Mouse (Mus musculus): ENCODE measurements around the gene Tmem28. TPM values are rescaled to one million over a fixed set of nuclear protein-coding genes. Genes with fewer than 3 reads are reported as not detected.

Gene Tmem28
- polyA plus RNA-seq, 1 experiment from 2014 or later: 0.29 TPM

GRCm38 (mm10) chrX:99853834-99854233, 33.0 kb downstream of the Tmem28 start:
- Histone ChIP-seq H3K4me1 (ENCODE audit: control insufficient read depth, insufficient read depth, low read length) (no peaks in the 10 kb centered on the region), H3K27ac (replicated peaks; ENCODE audit: low read depth, low read length) (no peak overlapping the region), H3K9ac (replicated peaks; ENCODE audit: low read length) (peak overlapping the region; percentile 65; the same call in 1 of the 2 replicates), H3K4me2 (ENCODE audit: low read depth, low read length) (no peak overlapping the region), H3K27me3 (ENCODE audit: control insufficient read depth, insufficient read depth, low read length) (no peaks in the 10 kb centered on the region), H3K36me3 (replicated peaks; ENCODE audit: control insufficient read depth, insufficient read depth, low read depth, low read length) (no peaks in the 10 kb centered on the region), H3K9me3 (replicated peaks; ENCODE audit: control insufficient read depth, low read length) (no peaks in the 10 kb centered on the region), H3K4me3 (ENCODE audit: low read depth, low read length) (no peak overlapping the region; the same call in 1 of the 2 replicates)
- no peak for DNase-seq (ENCODE audit: low spot score)
- WGBS: 44% methylated on average over 3 of the region's 3 CpGs
- no peak for ATAC-seq (replicated peaks; ENCODE audit: insufficient number of reproducible peaks, low FRiP score, low TSS enrichment, low read depth)

GRCm38 (mm10) chrX:99872228-99872627, 51.4 kb downstream of the Tmem28 start:
- Histone ChIP-seq H3K4me1 (ENCODE audit: control insufficient read depth, insufficient read depth, low read length) (no peaks in the 10 kb centered on the region), H3K27ac (replicated peaks; ENCODE audit: low read depth, low read length) (no peak overlapping the region), H3K27me3 (ENCODE audit: control insufficient read depth, insufficient read depth, low read length) (no peaks in the 10 kb centered on the region), H3K9ac (replicated peaks; ENCODE audit: low read length) (no peak overlapping the region), H3K36me3 (replicated peaks; ENCODE audit: control insufficient read depth, insufficient read depth, low read depth, low read length) (no peaks in the 10 kb centered on the region), H3K4me3 (ENCODE audit: low read depth, low read length) (no peak overlapping the region), H3K9me3 (replicated peaks; ENCODE audit: control insufficient read depth, low read length) (no peaks in the 10 kb centered on the region), H3K4me2 (ENCODE audit: low read depth, low read length) (no peak overlapping the region)
- ATAC-seq (replicated peaks; ENCODE audit: insufficient number of reproducible peaks, low FRiP score, low TSS enrichment, low read depth) (no peak), DNase-seq (ENCODE audit: low spot score) (no peak)
- 63% methylated on average over 4 of the region's 4 CpGs for WGBS

- 61% methylated on average over 3 of the region's 3 CpGs for WGBS
- ATAC-seq (replicated peaks; ENCODE audit: insufficient number of reproducible peaks, low FRiP score, low TSS enrichment, low read depth) (no peak), DNase-seq (ENCODE audit: low spot score) (no peak)
- H3K27ac ChIP-seq (replicated peaks; ENCODE audit: low read depth, low read length): no peak overlapping the region
- H3K9me3 ChIP-seq (replicated peaks; ENCODE audit: control insufficient read depth, low read length): no peaks in the 10 kb centered on the region
- no peak overlapping the region for H3K4me3 ChIP-seq (ENCODE audit: low read depth, low read length)
- H3K4me1 ChIP-seq (ENCODE audit: control insufficient read depth, insufficient read depth, low read length): no peaks in the 10 kb centered on the region
- H3K4me2 ChIP-seq (ENCODE audit: low read depth, low read length): no peak overlapping the region
- H3K9ac ChIP-seq (replicated peaks; ENCODE audit: low read length): no peak overlapping the region
- no peaks in the 10 kb centered on the region for H3K27me3 ChIP-seq (ENCODE audit: control insufficient read depth, insufficient read depth, low read length)
- no peaks in the 10 kb centered on the region for H3K36me3 ChIP-seq (replicated peaks; ENCODE audit: control insufficient read depth, insufficient read depth, low read depth, low read length)
These were observed 51.9 kb downstream of the Tmem28 start for GRCm38 (mm10) chrX:99872632-99873201.

- H3K36me3 ChIP-seq (replicated peaks; ENCODE audit: control insufficient read depth, insufficient read depth, low read depth, low read length): no peaks in the 10 kb centered on the region
- no peak overlapping the region for H3K27ac ChIP-seq (replicated peaks; ENCODE audit: low read depth, low read length)
- WGBS: 44% methylated on average over 2 of the region's 2 CpGs
- DNase-seq (ENCODE audit: low spot score) (no peak), ATAC-seq (replicated peaks; ENCODE audit: insufficient number of reproducible peaks, low FRiP score, low TSS enrichment, low read depth) (no peak)
- no peaks in the 10 kb centered on the region for H3K27me3 ChIP-seq (ENCODE audit: control insufficient read depth, insufficient read depth, low read length)
- no peak overlapping the region for H3K9ac ChIP-seq (replicated peaks; ENCODE audit: low read length)
- no peak overlapping the region for H3K4me2 ChIP-seq (ENCODE audit: low read depth, low read length)
- H3K4me3 ChIP-seq (ENCODE audit: low read depth, low read length): no peak overlapping the region
- H3K9me3 ChIP-seq (replicated peaks; ENCODE audit: control insufficient read depth, low read length): no peaks in the 10 kb centered on the region
- H3K4me1 ChIP-seq (ENCODE audit: control insufficient read depth, insufficient read depth, low read length): no peaks in the 10 kb centered on the region
These were observed 52.6 kb downstream of the Tmem28 start for GRCm38 (mm10) chrX:99873259-99873919.

- DNase-seq (ENCODE audit: low spot score) (no peak), ATAC-seq (replicated peaks; ENCODE audit: insufficient number of reproducible peaks, low FRiP score, low TSS enrichment, low read depth) (no peak)
- no peaks in the 10 kb centered on the region for H3K36me3 ChIP-seq (replicated peaks; ENCODE audit: control insufficient read depth, insufficient read depth, low read depth, low read length)
- no peak overlapping the region for H3K27ac ChIP-seq (replicated peaks; ENCODE audit: low read depth, low read length)
- WGBS: 33% methylated on average over 4 of the region's 4 CpGs
- no peak overlapping the region for H3K9ac ChIP-seq (replicated peaks; ENCODE audit: low read length)
- H3K4me3 ChIP-seq (ENCODE audit: low read depth, low read length): no peak overlapping the region
- no peaks in the 10 kb centered on the region for H3K27me3 ChIP-seq (ENCODE audit: control insufficient read depth, insufficient read depth, low read length)
- H3K4me1 ChIP-seq (ENCODE audit: control insufficient read depth, insufficient read depth, low read length): no peaks in the 10 kb centered on the region
- H3K4me2 ChIP-seq (ENCODE audit: low read depth, low read length): no peak overlapping the region
- no peaks in the 10 kb centered on the region for H3K9me3 ChIP-seq (replicated peaks; ENCODE audit: control insufficient read depth, low read length)
These were observed 53.1 kb downstream of the Tmem28 start for GRCm38 (mm10) chrX:99873920-99874296.

- 90% methylated on average over 4 of the region's 4 CpGs for WGBS
- H3K9me3 ChIP-seq (replicated peaks; ENCODE audit: control insufficient read depth, low read length): no peaks in the 10 kb centered on the region
- no peaks in the 10 kb centered on the region for H3K27me3 ChIP-seq (ENCODE audit: control insufficient read depth, insufficient read depth, low read length)
- no peak overlapping the region for H3K9ac ChIP-seq (replicated peaks; ENCODE audit: low read length)
- H3K4me3 ChIP-seq (ENCODE audit: low read depth, low read length): no peak overlapping the region
- ATAC-seq (replicated peaks; ENCODE audit: insufficient number of reproducible peaks, low FRiP score, low TSS enrichment, low read depth): no peak
- H3K4me1 ChIP-seq (ENCODE audit: control insufficient read depth, insufficient read depth, low read length): no peaks in the 10 kb centered on the region
- DNase-seq (ENCODE audit: low spot score): no peak
- no peaks in the 10 kb centered on the region for H3K36me3 ChIP-seq (replicated peaks; ENCODE audit: control insufficient read depth, insufficient read depth, low read depth, low read length)
- H3K4me2 ChIP-seq (ENCODE audit: low read depth, low read length): no peak overlapping the region
- no peak overlapping the region for H3K27ac ChIP-seq (replicated peaks; ENCODE audit: low read depth, low read length)
These were observed 56.0 kb downstream of the Tmem28 start for GRCm38 (mm10) chrX:99876781-99877180.

GRCm38 (mm10) chrX:99883396-99883795, 62.6 kb downstream of the Tmem28 start:
- no peak overlapping the region for H3K4me2 ChIP-seq (ENCODE audit: low read depth, low read length)
- no peaks in the 10 kb centered on the region for H3K27me3 ChIP-seq (ENCODE audit: control insufficient read depth, insufficient read depth, low read length)
- 59% methylated on average over 2 of the region's 2 CpGs for WGBS
- H3K9ac ChIP-seq (replicated peaks; ENCODE audit: low read length): no peak overlapping the region
- no peaks in the 10 kb centered on the region for H3K4me1 ChIP-seq (ENCODE audit: control insufficient read depth, insufficient read depth, low read length)
- H3K27ac ChIP-seq (replicated peaks; ENCODE audit: low read depth, low read length): no peak overlapping the region
- DNase-seq (ENCODE audit: low spot score) (no peak), ATAC-seq (replicated peaks; ENCODE audit: insufficient number of reproducible peaks, low FRiP score, low TSS enrichment, low read depth) (no peak)
- no peaks in the 10 kb centered on the region for H3K36me3 ChIP-seq (replicated peaks; ENCODE audit: control insufficient read depth, insufficient read depth, low read depth, low read length)
- H3K9me3 ChIP-seq (replicated peaks; ENCODE audit: control insufficient read depth, low read length): no peaks in the 10 kb centered on the region
- H3K4me3 ChIP-seq (ENCODE audit: low read depth, low read length): no peak overlapping the region

Data from embryonic facial prominence, embryonic 11.5 days (tissue).